ENCODE assay signal across 9 mouse cellular contexts in the genomic region with DNA sequence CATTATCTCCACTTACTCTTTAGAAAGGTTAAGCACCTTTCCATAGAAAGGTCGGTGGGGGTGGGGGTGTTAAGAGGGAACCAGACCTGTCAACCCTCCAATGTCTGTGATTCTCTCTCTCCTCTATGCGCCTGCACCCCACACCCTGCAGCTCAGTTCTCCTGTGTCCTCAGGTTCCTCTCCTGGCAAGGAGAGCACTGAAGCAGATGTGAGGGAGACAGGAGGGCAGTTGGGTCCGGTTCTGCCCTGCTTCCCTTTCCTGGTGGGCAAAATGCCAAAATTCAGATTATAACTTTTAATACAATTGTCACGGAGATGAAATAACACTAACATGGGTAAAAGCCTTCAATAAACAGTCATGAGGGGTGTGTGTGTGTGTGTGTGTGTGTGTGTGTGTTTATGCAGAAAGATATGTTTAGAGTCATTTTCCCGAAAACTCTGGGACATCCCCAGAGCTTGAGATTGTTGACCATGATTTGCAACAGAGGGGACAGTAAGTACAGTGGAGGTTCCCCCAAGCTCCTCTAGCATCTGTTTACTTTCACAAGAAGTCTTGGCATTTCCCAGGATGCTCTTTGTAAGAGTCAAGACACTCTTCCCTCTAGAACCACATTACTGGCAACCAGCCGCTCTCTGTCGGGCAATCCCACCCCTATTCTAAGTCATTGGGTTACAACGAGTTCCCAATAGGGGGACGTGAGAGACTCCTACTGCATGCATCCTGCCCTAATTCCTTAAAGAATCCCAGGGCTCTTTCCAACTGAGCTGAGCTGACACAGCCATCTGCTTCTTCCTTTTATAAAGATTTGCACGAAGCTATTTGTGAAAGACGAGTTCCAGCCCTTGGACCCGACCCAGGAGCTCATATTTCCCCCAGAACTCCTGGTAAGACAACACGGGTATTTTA. TPM values are rescaled to one million over a fixed set of nuclear protein-coding genes. Genes with fewer than 3 reads are reported as not detected.
A peak's percentile ranks its signal among the peaks of the same experiment; 100 is the strongest.
DNase-seq lines count a peak whose midpoint lies in the region; ATAC-seq and TF ChIP-seq lines count a peak whose summit lies in the region.
"Had no signal": no experiment of that assay in that cellular context is flagged by ENCODE, and none has a peak within 500 bp of the region (broad histone marks: within the 10 kb centered on the region; RNA-seq: fewer than 3 reads in every experiment).

No protein-coding gene starts in this region.

- H3K4me1 ChIP-seq in hindbrain, embryonic 16.5 days (ENCODE audit: control insufficient read depth, insufficient read depth, low read depth, low read length): no peaks in the 10 kb centered on the region
- no peaks in the 10 kb centered on the region; the same call in 1 of the 2 replicates for H3K4me1 ChIP-seq in hindbrain, embryonic 13.5 days (replicated peaks)
- H3K4me1 ChIP-seq in testis, adult 2 months (ENCODE audit: control insufficient read depth, insufficient read depth, low read length): no peaks in the 10 kb centered on the region
- no peaks in the 10 kb centered on the region for H3K4me1 ChIP-seq in kidney, adult 2 months (ENCODE audit: control insufficient read depth, insufficient read depth, low read length)
- H3K4me1 ChIP-seq: hindbrain, embryonic 15.5 days had no signal

- intact Hi-C loops in left cerebral cortex, postnatal 14 days (cut with DNase I): loop anchor here (5.0 to 10.0 kb wide), 2 partner anchors 327 to 864 kb away; no protein-coding TSS in a partner anchor

- no peaks in the 10 kb centered on the region for H3K27me3 ChIP-seq in hindbrain, embryonic 16.5 days (replicated peaks; ENCODE audit: control insufficient read depth, insufficient read depth, low read length)
- no peaks in the 10 kb centered on the region for H3K27me3 ChIP-seq in hindbrain, embryonic 13.5 days
- no peaks in the 10 kb centered on the region for H3K27me3 ChIP-seq in testis, adult 2 months (ENCODE audit: control insufficient read depth, insufficient read depth, low read length)
- no peaks in the 10 kb centered on the region for H3K27me3 ChIP-seq in kidney, adult 2 months (replicated peaks; ENCODE audit: control insufficient read depth, insufficient read depth, low read length)
- H3K27me3 ChIP-seq: hindbrain, embryonic 15.5 days had no signal

- TF ChIP-seq CTCF in testis, adult 2 months (IDR thresholded peaks at IDR 0.05; ENCODE audit: control insufficient read depth, insufficient read depth, insufficient replicate concordance, low read depth, low read length): no peak
- TF ChIP-seq CTCF in kidney, adult 2 months (conservative IDR thresholded peaks at IDR 0.05; ENCODE audit: insufficient read depth, insufficient read length, low read depth, low read length): no peak

- no peak overlapping the region for H3K27ac ChIP-seq in hindbrain, embryonic 16.5 days (ENCODE audit: low read depth, low read length)
- H3K27ac ChIP-seq in hindbrain, embryonic 13.5 days: no peak overlapping the region
- 0 out of 2 replicates have a peak overlapping the region, but pooled peaks have one; percentile 29 for H3K27ac ChIP-seq in testis, adult 2 months (ENCODE audit: control insufficient read depth, insufficient read depth, low read depth, low read length)
- H3K27ac ChIP-seq in kidney, adult 2 months (ENCODE audit: insufficient read depth, low read depth, low read length): no peak overlapping the region
- H3K27ac ChIP-seq: hindbrain, embryonic 15.5 days had no signal

- peak; percentile 38; the same call in 1 of the 2 replicates for ATAC-seq in hindbrain, embryonic 16.5 days
- ATAC-seq in hindbrain, embryonic 13.5 days (ENCODE audit: low FRiP score): no peak

- no peak for TF ChIP-seq POLR2A in testis, adult 2 months (IDR thresholded peaks at IDR 0.05; ENCODE audit: control insufficient read depth, low read depth, low read length)
- no peak for TF ChIP-seq POLR2A in kidney, adult 2 months (IDR thresholded peaks at IDR 0.05; ENCODE audit: low read depth, low read length)

- H3K9me3 ChIP-seq in hindbrain, embryonic 16.5 days (ENCODE audit: control insufficient read depth, low read length): no peaks in the 10 kb centered on the region
- no peaks in the 10 kb centered on the region for H3K9me3 ChIP-seq in hindbrain, embryonic 13.5 days
- H3K9me3 ChIP-seq: hindbrain, embryonic 15.5 days had no signal

- 55% methylated on average over 13 of the region's 13 CpGs for WGBS in hindbrain, embryonic 16.5 days
- 70% methylated on average over 13 of the region's 13 CpGs for WGBS in hindbrain, embryonic 13.5 days
- 39% methylated on average over 13 of the region's 13 CpGs for WGBS in kidney, adult 2 months

- H3K4me2 ChIP-seq in hindbrain, embryonic 16.5 days (ENCODE audit: low read length): no peak overlapping the region
- H3K4me2 ChIP-seq in hindbrain, embryonic 13.5 days: no peak overlapping the region
- H3K4me2 ChIP-seq: hindbrain, embryonic 15.5 days had no signal

- DNase-seq in testis, postnatal 14 days (ENCODE audit: low spot score): no peak
- peak; percentile 35 to 39 for DNase-seq in left cerebral cortex, postnatal 14 days (ENCODE audit: low spot score in 2 of 2)
- peak; percentile 28 for DNase-seq in telencephalon, adult 2 months (ENCODE audit: low read depth, low spot score)
- DNase-seq in kidney, adult 2 months: no peak
- DNase-seq in c-Kit-positive CD71-positive TER-119-positive erythroid progenitor cells, embryonic 14.5 days (ENCODE audit: low spot score): no peak

- H3K36me3 ChIP-seq in hindbrain, embryonic 16.5 days (ENCODE audit: control insufficient read depth, insufficient read depth, low read length): no peaks in the 10 kb centered on the region
- H3K36me3 ChIP-seq in hindbrain, embryonic 13.5 days: no peaks in the 10 kb centered on the region
- H3K36me3 ChIP-seq in testis, adult 2 months (ENCODE audit: control insufficient read depth, insufficient read depth, low read length): no peaks in the 10 kb centered on the region
- H3K36me3 ChIP-seq in kidney, adult 2 months (ENCODE audit: control insufficient read depth, insufficient read depth, low read length): no peaks in the 10 kb centered on the region
- H3K36me3 ChIP-seq: hindbrain, embryonic 15.5 days had no signal

- no peak overlapping the region for H3K9ac ChIP-seq in hindbrain, embryonic 16.5 days (ENCODE audit: low read depth, low read length)
- no peak overlapping the region for H3K9ac ChIP-seq in hindbrain, embryonic 13.5 days
- H3K9ac ChIP-seq: hindbrain, embryonic 15.5 days had no signal

- H3K4me3 ChIP-seq in hindbrain, embryonic 16.5 days (ENCODE audit: low read length): no peak overlapping the region
- H3K4me3 ChIP-seq in hindbrain, embryonic 13.5 days: no peak overlapping the region
- H3K4me3 ChIP-seq in testis, adult 2 months (ENCODE audit: control insufficient read depth, low read depth, low read length): no peak overlapping the region
- H3K4me3 ChIP-seq in kidney, adult 2 months (ENCODE audit: insufficient read depth, low read depth, low read length): no peak overlapping the region
- H3K4me3 ChIP-seq: hindbrain, embryonic 15.5 days had no signal

RNA-seq across cellular contexts. Expression of a gene that starts 13.5 kb away (rescaled TPM):
- 0.02 and 0.09 TPM in 2 replicates for polyA plus RNA-seq in hindbrain, embryonic 16.5 days (2015; fragmentation: Nextera tagmentation; extraction: Ambion mirVana)
- 0.05 TPM in 2 replicates for polyA plus RNA-seq in hindbrain, embryonic 13.5 days (2015; fragmentation: Nextera tagmentation; extraction: Ambion mirVana)
- polyA plus RNA-seq in testis, adult 2 months (2012; rRNA removed): 0.27 and 0.31 TPM in 2 replicates
- under 1 TPM; 0.07 to 0.13 TPM for total RNA-seq in left cerebral cortex, postnatal 14 days (2021)
- polyA plus RNA-seq in kidney, adult 2 months (2012; rRNA removed): 0.03 TPM in 2 replicates

Comparison
In these comparisons a context has a peak if more than half of its experiments do, and no peak if none do; other contexts are left out.
1. DNase-seq: peak in left cerebral cortex, postnatal 14 days (2 of 2) and telencephalon, adult 2 months (single experiment); none in testis, postnatal 14 days (single experiment), kidney, adult 2 months (single experiment) and c-Kit-positive CD71-positive TER-119-positive erythroid progenitor cells, embryonic 14.5 days (single experiment).